In genomic region chr3:86500586-86500985, GRCm38 (mm10) we compare ENCODE assay signal across 12 mouse cellular contexts.
"Had no signal": no experiment of that assay in that cellular context is flagged by ENCODE, and none has a peak within 500 bp of the region (broad histone marks: within the 10 kb centered on the region; RNA-seq: fewer than 3 reads in every experiment).

No protein-coding gene starts in this region.

- DNase-seq: forebrain, postnatal 0 days; gastrocnemius, postnatal 14 days; gastrocnemius, postnatal 36 days; heart, adult 11 months; heart, adult 2 months; heart, postnatal 14 days; heart, postnatal 36 days; kidney, adult 18-20 months; layer of hippocampus, adult 9-11 months; layer of hippocampus, postnatal 36 days; left cerebral cortex, postnatal 4 days; lung, adult 18-20 months had no signal
